Mouse (Mus musculus) effector memory CD4-positive, alpha-beta T cell, adult 5 months (primary cell): ENCODE measurements around the gene Gm8251. TPM values are rescaled to one million over a fixed set of nuclear protein-coding genes. Genes with fewer than 3 reads are reported as not detected.

Experiments
- polyA plus RNA-seq: library from polyadenylated mRNA; unstranded; fragments of 100-300 nt; shearing (Covaris generic); gene quantifications from one replicate; pipeline ENCODE4 v1.2.1, GENCODE M21; 2017

Gene Gm8251
- 0.30 TPM for polyA plus RNA-seq

GRCm38 (mm10) chr1:44061836-44062235 is at the start of gene Gm8251:
Gm8251 (minus strand) TSS chr1:44061936.

GRCm38 (mm10) chr1:44102259-44102717 is 40.6 kb upstream of the Gm8251 start, which contains the start of gene Tex30:
Tex30 (minus strand) TSS chr1:44102441.

GRCm38 (mm10) chr1:44019934-44020333 is 41.8 kb downstream of the Gm8251 start, which contains the start of gene Mettl21c:
Mettl21c (minus strand) TSS chr1:44020034.

Other genes with a start within 250 kb of the Gm8251 start
- gene Uxs1, start 234.1 kb downstream of the Gm8251 start, polyA plus RNA-seq: 10.4 TPM
- 201 TPM for gene Tpp2, start 128.3 kb downstream of the Gm8251 start, polyA plus RNA-seq
- gene Mettl21c, start 41.9 kb downstream of the Gm8251 start, polyA plus RNA-seq: 0.32 TPM
- 94.1 TPM for gene Tex30, start 40.5 kb upstream of the Gm8251 start, polyA plus RNA-seq
- 10.9 TPM for gene Kdelc1, start 56.9 kb upstream of the Gm8251 start, polyA plus RNA-seq
- gene Bivm, start 57.0 kb upstream of the Gm8251 start, polyA plus RNA-seq: 7.9 TPM
- 24.5 TPM for gene Ercc5, start 85.8 kb upstream of the Gm8251 start, polyA plus RNA-seq
- not detected for gene Mettl21e, start 157.0 kb upstream of the Gm8251 start, polyA plus RNA-seq